Mouse (Mus musculus) adrenal gland, adult 2 months (tissue): ENCODE measurements around the gene Son. TPM values are rescaled to one million over a fixed set of nuclear protein-coding genes. Genes with fewer than 3 reads are reported as not detected.
"Not testable (repeated sequence)": the region's sequence is repeated elsewhere in the genome, so short reads cannot be mapped to it uniquely, and the experiment has no call there.

Experiments
- DNase-seq: peaks from one replicate; pipeline ENCODE4 v3.0.0; 2021
- polyA plus RNA-seq: library from polyadenylated mRNA; depleted of rRNA; stranded (reverse); fragments of >200 nt; gene quantifications from 2 replicates; pipeline ENCODE4 v1.2.3, GENCODE M21; 2012
- total RNA-seq, 2 experiments: library from RNA; stranded (reverse); gene quantifications; 2 replicates each; pipeline ENCODE4 v1.2.3; 2021

Gene Son
- total and polyA plus RNA-seq, 3 experiments = 109 to 239 (median 190) TPM

DNA sequence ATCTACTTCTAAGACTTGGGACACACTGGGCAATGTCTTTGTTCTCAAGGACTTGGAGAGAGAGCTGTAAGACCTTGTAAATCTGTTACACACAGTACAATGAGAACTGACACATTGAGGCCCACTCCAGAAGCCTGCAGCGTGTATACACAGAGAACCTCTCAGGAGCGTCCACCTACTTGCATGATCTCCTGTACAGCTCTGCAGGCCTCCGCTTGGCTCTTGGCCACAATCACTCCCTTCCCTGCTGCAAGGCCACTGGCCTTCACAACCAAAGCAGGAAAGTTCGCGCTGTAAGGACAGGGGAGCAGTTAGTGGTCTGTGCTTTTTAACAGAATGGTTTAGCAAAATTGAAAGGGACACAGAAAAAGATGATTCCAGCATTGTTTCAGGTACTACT is 8.1 kb upstream of the Son start:
- peak; percentile 60 for DNase-seq

DNA sequence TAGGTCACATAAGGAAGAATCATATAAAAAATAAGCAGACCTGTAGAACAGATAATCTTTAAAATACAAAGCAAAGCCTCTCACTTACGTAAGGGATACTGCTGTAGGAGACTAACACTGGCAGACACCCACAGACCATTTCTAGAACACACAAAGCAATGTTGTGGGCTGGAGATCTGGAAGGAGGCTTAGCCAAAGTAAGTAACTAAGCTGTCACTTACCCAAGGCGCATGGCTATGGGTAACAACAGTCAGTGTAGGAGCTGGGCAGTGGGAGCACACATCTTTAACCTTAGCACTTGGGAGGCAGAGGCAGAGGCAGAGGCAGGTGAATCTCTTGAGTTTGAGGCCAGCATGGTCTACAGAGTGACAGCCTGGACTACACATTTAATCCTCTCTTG is 7.7 kb upstream of the Son start:
- no peak for DNase-seq

DNA sequence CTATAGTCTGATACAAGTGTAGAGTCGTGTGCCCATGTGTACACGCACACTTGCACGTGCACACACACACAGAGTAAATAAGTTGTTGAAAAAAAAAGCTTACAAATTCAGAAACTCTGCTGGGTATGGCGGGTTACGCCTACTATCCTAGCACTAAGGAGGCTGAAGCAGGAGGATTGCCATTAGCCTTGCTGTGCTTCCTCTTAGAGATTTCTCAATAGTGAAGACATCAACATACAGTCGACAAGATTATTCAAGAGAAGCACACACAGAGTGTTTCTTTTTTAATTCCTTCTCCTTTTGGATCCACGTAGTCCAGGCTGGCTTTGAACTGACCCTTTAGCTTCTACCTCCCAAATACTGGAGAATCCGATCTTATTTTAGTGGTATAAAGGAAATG is 7.1 kb upstream of the Son start:
- DNase-seq = no peak

DNA sequence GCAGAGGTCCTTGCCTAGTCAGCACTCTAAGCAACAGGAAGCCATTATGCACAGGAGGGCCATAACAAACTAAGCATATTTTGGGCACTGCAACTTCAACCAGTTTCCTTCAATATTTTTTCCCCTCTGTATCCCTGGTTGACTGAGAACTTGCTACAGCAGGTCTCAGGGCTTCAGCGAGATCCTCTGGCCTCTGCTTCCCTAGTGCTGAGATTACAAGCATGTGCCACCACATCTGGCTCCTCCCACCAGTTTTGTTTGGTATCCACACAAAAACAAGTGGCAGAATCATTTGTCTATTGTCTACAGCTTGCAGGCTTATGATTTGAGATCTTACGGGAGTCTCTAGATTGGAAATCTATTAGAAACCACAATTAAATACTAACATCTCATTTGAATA is 2.4 kb upstream of the Son start:
- DNase-seq = no peak

DNA sequence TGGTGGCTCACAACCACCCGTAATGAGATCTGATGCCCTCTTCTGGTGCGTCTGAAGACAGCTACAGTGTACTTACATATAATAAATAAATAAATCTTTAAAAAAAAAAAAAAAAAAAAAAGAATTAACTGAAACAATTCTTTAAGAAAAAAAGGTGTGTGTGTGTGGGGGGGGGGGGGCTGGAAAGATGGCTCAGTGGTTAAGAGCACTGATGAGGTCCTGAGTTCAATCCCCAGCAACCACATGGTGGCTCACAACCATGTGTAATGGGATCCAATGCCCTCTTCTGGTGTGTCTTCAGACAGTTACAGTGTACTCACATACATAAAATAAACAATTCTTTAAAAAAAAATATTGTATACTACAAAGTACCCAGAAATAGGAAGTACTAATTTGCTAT is 1.9 kb upstream of the Son start:
- not testable (repeated sequence) for DNase-seq

DNA sequence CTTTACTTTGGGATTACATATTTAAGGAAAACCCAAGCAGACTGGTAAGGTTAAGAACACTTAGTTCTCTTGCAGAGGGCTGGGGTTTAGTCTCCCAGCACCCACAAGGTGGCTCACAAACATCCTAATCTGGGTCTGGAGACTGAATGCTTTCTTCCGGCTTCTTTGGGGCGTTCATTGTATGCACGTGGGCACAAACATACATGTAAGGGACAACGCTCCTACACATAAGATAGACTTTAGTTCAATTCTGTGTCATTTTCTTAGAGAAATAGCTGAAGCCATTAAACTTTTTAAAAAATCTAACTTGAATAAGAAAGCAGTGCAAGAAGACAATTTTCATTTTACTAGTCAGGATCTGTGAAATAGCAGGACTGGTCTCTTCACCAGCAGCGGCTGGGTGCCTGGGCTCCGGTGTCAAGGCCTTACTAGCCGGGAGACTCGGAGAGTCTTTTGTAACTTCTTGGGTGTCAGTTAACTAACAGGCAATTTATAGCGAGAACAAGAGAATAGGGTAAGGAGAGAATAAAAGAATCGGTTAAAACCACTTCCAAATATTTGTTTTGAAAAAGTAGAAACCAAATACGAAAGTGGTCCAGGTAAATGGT is 1.2 kb upstream of the Son start:
- no peak for DNase-seq

DNA sequence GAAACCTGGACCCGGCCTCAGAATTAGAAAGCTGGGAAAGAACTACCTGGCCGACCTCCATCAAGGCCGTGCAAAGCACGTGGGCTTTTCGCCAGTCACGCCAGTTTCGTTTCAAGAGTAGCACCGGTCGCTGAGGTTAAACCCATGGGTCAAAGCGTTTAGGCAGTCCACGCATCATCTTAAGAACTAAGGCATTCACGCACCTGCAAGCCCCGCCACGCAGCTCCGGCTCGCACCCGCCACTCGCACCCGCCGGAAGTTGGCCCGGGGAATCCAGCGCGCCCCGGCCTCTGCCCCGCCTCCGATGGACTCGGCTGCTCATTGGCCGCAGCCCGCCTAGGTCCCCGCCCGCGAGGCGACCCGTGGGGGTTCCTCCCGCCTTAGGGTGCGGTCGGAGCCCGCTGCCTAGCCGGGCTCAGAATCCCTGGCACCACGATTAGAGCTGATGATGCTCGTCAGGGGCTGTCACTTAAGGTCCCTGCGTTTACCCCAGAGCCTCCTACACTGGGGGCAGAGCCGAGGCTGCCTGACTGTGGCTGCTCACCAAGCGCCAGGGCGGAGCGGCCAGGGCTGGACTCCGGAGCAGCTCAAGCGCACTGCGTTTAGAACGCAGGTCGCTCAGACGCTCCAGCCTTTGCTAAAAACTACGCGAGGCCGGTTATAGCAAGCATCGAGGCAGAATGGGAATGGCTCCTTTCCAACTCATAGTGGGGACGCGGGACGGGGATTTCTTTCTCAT is 456 bp upstream of the Son start, which contains the start of gene Gart:
TSS of gene Gart (minus strand) at position 272 of the 739 bp plus-strand sequence.
- peak; percentile 98 for DNase-seq

DNA sequence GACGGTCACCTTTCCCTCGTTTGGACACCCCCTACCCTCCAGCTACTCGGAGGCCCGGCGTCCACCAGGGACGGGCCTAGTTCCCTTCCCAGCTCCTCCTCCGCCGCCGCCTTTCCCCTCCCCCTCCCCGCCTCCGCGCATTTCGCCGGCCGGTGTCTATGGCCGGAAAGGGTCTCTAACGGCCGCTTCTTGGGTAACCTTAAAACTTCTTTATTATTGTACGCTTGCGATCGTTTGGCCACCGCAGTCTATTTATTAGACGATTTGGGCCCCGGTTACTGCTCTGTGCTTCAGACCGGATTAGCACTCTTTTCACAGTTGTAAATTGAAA is 879 bp downstream of the Son start:
- DNase-seq = peak; percentile 92

DNA sequence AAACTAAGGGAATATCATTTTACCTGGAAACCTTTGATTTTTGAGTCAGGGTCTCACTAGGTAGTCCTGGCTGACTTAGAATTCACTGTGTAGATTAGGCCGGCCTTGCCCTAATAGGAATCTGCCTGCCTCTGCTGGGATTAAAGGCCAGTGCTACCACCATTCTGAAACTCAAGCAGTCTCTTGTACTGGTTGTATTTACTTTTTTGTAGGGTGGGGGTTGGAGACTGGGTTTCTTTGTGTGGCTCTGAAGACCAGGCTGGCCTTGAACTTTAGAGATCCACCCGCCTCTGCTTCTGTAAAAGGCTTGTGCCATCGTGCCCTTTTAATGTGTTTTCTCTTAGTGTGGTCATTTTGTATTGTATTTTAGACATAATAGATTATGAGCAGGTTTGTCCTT is 1.9 kb downstream of the Son start:
- peak; percentile 56 for DNase-seq

DNA sequence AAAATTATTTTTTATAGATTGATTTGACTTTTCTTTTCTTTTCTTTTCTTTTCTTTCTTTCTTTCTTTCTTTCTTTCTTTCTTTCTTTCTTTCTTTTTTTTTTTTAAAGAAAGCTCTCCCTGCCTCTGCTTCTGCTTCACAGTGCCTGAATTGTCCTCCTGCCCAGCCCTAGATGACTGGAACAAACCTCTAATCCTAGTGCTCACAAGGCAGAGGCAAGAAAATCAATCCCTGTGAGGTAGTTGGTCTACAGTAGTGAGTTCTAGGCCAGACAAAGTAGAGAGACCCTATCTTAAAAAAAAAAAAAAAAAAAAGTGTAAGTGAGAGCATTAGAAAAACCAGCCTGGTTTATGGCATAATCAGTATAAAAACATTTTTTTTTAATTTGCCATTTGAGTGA is 2.5 kb downstream of the Son start:
- DNase-seq = no peak

DNA sequence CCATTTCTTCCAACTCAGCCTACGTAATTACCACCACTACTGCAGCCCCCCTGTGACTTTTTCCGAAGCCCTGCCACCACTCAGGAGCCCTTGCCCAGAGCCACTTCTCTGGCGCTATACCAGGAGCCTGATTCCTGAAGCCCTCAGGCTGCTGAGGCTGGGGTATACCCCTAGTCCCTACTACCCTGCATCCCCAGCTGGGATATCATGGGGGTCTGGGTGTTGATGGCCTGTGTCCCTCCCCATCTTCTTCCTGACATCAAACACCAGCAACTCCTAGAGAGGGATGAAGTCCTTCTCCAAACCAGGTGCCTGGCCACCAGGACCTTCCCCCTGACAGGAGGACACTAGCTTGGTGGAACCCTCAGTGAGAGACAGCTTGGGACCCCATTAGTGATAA is 4.9 kb downstream of the Son start:
- no peak for DNase-seq

DNA sequence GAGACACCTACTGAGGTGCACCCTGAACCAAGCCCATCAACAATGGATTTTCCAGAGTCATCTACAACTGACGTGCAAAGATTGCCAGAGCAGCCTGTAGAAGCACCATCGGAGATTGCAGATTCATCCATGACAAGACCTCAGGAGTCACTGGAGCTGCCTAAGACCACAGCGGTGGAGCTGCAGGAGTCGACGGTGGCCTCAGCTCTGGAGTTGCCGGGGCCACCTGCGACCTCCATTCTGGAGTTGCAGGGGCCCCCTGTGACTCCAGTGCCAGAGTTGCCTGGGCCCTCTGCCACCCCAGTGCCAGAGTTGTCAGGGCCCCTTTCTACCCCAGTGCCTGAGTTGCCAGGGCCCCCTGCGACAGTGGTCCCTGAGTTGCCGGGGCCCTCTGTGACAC is 8.0 kb downstream of the Son start:
- no peak for DNase-seq

DNA sequence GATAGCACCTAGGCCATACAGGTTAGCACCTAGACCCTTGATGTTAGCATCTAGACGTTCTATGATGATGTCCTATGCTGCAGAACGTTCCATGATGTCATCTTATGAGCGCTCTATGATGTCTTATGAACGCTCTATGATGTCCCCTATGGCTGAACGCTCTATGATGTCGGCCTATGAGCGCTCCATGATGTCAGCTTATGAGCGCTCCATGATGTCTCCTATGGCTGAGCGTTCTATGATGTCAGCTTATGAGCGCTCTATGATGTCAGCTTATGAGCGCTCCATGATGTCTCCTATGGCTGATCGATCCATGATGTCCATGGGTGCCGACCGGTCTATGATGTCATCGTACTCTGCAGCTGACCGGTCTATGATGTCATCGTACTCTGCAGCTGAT is 10.0 kb downstream of the Son start:
- no peak for DNase-seq

DNA sequence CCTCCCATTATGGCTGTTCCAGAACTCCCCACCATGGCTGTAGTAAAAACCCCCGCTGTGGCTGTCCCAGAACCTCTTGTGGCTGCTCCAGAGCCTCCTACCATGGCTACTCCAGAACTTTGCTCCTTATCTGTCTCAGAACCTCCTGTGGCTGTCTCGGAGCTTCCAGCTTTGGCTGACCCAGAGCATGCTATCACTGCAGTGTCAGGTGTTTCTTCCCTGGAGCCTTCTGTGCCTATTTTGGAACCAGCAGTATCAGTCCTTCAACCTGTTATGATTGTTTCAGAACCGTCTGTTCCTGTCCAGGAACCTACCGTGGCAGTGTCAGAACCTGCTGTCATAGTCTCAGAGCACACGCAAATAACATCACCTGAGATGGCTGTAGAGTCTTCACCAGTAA is 11.2 kb downstream of the Son start:
- no peak for DNase-seq

DNA sequence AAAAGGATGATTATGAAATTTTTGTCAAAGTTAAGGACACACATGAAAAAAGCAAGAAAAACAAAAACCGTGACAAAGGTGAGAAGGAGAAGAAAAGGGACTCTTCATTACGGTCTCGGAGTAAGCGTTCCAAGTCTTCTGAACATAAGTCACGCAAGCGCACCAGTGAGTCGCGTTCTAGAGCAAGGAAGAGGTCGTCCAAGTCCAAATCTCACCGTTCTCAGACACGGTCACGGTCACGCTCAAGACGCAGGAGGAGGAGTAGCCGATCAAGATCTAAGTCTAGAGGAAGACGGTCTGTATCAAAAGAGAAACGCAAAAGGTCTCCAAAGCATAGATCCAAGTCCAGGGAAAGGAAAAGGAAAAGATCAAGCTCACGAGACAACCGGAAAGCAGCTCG is 12.5 kb downstream of the Son start:
- no peak for DNase-seq

DNA sequence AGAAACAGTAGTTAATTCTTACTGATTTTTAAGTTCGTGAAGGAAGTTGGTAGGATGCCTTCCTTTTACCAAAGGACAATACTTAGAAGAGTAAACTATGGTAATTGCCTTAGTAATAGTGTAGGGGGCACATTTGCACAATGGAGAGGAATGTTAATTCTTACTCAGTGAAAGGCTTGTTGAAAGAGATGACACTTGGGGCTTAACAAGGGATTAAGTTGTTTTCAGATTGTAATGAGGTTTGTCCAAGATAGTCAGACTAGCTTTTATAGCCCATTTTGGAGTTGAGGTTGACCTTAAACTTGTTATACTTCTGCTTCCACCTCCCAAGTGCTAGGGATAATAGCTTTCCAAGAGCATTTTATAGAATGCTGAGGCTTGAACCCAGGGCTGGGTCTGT is 14.1 kb downstream of the Son start:
- no peak for DNase-seq

DNA sequence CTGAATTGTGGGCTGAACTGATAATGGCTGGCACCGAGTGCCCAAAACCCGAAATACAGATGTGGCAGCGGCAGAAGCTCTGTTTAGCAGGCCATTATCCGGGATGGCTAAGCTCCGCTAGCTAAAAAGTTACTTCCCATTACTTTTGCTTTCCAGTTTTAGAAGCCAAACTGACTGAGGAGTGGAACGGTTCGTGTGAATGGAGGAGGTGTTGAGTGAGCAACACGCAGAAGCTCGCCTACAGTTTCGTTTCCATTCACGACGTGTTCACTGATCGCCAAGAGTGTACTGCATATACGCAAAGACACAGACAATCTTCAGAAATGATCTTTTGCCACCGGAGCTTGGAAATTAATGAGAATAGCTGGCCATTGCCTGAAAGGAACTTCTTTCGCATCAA is 15.0 kb downstream of the Son start:
- no peak for DNase-seq

DNA sequence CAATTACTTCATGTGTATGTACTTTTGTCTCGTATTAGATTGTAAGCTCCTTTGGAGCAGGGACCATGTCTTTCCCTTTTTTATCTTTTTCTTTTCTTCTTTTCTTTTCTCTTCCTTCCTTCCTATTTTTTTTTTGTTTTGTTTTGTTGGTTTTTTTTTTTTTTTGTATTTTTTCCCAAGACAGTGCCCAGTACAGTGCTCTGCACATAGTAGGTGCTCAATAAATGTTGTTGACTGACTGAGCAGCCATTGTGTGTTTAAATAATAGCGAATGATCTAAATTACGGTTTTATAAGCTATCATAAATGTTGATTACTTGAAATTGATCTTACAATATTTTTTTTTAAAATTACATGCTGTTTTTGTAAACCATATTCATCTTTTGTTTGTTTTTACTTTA is 16.5 kb downstream of the Son start:
- DNase-seq = no peak

DNA sequence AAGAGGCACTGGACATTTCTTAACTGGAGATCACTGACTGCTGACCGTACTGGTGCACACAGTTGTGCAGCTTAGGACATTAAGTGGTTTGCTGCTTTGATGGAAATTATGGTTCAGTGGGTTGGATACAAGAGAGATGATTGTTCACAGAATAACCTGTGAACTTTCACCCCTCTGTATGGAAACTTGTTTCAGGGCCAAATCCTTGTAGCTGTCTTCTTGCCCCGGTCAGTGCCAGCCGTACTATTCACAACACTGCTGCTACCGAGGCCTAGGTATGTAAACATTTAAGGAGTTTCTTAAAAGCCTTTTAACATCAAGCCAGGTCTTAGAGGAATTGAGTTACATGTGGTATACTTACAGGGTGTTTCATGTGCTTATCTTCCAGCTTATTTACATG is 27.2 kb downstream of the Son start:
- no peak for DNase-seq

DNA sequence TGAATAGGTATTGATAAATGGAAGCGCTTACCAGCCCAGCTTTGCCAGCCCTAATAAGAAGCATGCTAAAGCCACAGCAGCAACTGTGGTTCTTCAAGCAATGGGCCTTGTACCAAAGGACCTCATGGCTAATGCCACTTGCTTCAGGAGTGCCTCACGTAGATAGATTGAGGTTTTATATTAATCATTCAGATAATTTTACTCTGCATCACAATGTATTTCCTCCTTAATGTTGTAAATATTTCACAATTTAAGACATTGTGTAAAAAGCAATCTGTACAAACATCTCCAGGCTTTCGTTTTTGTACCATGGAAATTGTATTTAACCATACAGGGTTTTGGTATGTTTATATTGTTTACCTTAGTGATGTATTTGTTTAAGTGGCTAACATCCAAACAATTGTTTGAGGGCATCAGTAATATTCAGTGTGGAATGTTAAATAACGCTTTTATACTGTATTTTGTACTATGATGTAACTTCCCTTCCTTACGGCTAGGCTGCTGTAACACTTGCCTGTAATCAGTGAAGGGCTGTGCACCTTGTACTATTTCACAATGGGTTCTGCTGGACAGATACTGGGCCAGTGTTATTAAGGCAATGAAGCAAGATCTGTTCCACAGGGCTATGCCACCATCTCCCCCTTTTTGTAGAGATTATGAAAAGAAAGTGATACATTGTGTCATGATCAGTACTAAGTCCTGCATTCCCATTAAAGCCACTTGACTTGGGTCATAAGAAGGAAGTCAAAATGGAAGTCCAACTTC is 31.0 kb downstream of the Son start:
- DNase-seq = no peak

DNA sequence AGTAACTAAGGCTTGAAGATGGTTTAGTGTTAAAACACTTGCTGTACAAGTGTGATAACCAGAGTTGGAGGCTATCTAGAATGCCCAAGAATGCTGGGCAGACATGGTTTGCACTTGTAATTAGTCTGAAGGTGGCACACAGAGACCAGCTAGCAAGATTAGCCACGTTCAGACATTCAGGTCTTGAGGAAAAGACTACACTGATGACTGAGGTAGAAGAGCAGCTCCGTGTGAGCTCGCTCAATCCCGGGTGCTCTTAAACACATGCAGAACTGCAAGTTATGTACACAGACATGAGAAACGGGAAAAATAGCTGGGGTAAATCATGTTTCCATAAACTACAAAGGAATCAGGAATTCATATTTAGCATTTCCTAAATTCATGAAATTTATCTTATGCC is 33.4 kb downstream of the Son start:
- DNase-seq = no peak

DNA sequence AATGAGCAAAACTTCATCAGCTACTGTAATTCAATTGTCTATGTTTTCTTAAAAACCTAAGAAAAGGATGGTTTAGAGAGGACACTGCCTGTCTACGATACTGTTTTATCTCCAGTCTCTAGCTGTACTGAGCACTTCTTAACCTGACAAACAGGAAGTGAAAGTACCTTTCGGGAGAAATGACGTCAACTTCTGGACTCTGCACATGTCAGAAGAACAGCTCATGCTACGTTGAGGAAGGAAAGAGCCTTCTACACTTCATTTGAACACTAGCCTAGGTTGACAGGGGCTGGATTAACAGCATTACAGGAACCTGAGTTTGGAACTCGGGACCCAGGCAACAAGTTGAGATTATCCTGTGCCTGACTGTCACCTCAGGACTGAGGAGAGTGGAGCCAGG is 38.2 kb downstream of the Son start:
- DNase-seq = no peak

DNA sequence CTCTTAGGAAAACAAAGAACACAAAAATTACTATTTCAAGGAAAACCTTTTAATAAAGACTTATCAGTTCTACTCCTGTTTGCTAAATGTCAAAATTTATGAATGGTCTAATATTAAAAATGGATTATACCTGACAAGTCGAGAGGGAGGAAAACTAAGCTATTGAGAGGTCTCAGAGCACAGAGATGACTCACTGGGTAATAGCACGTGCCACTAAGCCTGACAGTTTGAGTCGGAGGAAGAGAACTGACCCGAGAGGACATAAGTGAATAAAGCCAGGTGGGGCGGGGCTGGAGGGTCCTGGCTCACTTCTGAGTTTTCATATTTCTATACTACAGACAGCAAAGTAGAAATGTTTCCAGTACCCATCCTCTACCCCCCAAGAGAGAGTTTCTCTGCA is 39.1 kb downstream of the Son start:
- no peak for DNase-seq
